Mouse (Mus musculus) lung, adult 2 months (tissue): ENCODE results near the gene Phf3. TPM values are rescaled to one million over a fixed set of nuclear protein-coding genes. Genes with fewer than 3 reads are reported as not detected.

Experiments used
- DNase-seq: peaks from one replicate; pipeline ENCODE4 v3.0.0; 2022
- H3K4me1 ChIP-seq: fragments of 200-500 bp; 2 replicates; pipeline ENCODE4 v1.6.1; 2011; ENCODE audit warnings: low read length; ENCODE audit not compliant: control insufficient read depth, insufficient read depth
- H3K4me3 ChIP-seq: fragments of 200-500 bp; replicated peaks from 2 replicates; pipeline ENCODE3; 2011; ENCODE audit warnings: low read depth, mild to moderate bottlenecking, control low read depth, low read length; ENCODE audit errors: extremely low read depth
- CTCF ChIP-seq: fragments of 200-500 bp; IDR thresholded peaks from 2 replicates; pipeline ENCODE4 v1.5.1; 2011; ENCODE audit warnings: mild to moderate bottlenecking, low read length, control low read depth; ENCODE audit not compliant: insufficient read depth
- POLR2A ChIP-seq: fragments of 200-500 bp; IDR thresholded peaks from 2 replicates; pipeline ENCODE4 v1.6.1; 2011; ENCODE audit warnings: low read depth, mild to moderate bottlenecking, control low read depth, low read length, borderline replicate concordance; ENCODE audit errors: extremely low read depth
- WGBS: fragments of 180-500 bp; shearing (Covaris S2); methylation state at CpG from one replicate; pipeline ENCODE4 v1.1.7; 2018; 5-methylcytosine and 5-hydroxymethylcytosine counted together
- polyA plus RNA-seq: library from polyadenylated mRNA; depleted of rRNA; stranded (reverse); fragments of >200 nt; gene quantifications from 2 replicates; pipeline ENCODE4 v1.2.3, GENCODE M21; 2012

Gene Phf3
- polyA plus RNA-seq, 1 experiment: 22.6 TPM

DNA sequence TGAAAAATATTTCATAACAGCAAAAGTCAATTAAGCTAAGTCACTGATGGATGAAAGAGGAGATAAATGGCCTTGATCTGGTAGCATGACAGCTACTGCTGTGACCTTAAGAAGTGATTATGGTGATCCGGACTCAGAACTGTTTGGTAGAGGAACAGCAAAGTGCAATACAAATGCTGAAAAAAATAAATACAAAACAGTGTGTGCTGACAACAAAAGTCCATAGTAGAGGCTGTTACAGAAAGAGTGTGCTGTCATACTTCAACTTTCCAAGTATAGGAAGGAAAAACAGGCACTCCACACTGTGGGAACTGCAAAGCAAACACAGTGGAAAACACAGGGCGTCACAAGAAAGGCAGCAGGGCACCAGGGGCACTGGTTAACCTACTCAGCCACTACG is 34.1 kb downstream of the Phf3 start:
- no peak for TF ChIP-seq POLR2A
- no peak for TF ChIP-seq CTCF
- DNase-seq: no peak
- WGBS: 60% methylated on average over 3 of the region's 3 CpGs
- Histone ChIP-seq H3K4me3 (no peak overlapping the region), H3K4me1 (peaks cover 3% of the 10 kb centered on the region; the same call in 1 of the 2 replicates)

DNA sequence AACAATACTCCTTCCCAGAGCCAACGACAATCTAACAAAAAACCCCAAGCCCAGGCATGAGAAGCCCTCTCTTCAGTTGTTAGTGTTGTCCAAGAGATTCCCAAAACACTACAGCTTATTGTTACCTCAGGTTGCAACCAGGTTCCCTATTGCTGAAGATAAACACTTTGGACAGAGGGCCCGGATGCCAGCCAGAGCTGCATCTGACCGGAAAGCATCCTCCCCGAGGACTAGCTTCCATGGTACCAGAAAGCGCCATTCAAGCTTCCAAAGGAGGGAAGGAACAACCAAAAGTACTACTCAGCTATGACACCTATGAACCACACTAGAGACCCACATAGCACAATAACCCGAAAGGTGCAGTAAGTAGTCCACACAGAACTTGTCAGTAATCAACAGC is 38.2 kb downstream of the Phf3 start:
- DNase-seq: no peak
- Histone ChIP-seq H3K4me3 (no peak overlapping the region), H3K4me1 (peaks cover 3% of the 10 kb centered on the region; the same call in 1 of the 2 replicates)
- no peak for TF ChIP-seq POLR2A
- no peak for TF ChIP-seq CTCF
- 90% methylated on average over 6 of the region's 6 CpGs for WGBS

DNA sequence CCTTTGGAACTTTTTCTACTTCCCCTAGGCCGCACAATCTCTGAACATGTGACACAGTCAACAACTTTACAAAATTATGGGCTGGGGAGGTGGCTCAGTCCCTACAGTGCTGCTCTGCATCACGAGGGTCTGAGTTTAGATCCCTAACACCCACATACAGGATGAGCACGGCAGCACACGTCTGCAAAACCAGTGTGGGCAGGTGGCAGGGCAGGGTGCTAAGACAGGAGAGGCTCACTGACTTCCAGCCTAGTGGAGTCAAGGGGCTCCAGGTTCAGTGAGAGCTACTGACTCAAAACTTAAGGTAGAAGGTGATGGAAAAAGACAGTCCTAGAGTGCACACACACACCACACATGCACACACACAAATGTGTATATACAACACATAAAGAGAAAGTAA is 40.9 kb downstream of the Phf3 start:
- no peaks in the 10 kb centered on the region for H3K4me1 ChIP-seq
- TF ChIP-seq POLR2A: no peak
- no peak for TF ChIP-seq CTCF
- 68% methylated on average over 4 of the region's 4 CpGs for WGBS
- DNase-seq: no peak
- H3K4me3 ChIP-seq: no peak overlapping the region

DNA sequence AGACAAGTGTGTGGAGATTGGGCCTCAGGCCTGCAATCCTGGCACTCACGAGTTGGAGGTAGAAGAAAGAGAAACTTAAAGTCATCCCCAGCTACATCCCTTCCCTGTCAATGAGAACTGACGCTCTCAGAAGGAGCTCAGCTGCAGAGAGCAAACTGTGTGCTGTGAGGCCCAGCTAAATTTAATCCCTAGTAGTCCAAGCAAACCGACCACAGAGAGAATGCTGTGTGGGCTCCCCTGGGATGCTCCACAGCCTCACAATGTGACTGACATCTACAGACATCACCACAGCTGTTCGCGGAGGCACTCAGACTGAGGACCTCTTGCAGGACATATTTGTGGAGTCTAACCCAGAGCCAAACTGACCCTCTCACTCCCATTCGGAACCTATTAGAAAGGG is 54.3 kb downstream of the Phf3 start:
- no peak overlapping the region for H3K4me3 ChIP-seq
- DNase-seq: no peak
- TF ChIP-seq POLR2A (no peak), CTCF (no peak)
- H3K4me1 ChIP-seq: no peaks in the 10 kb centered on the region
- WGBS: 87% methylated on average over 6 of the region's 6 CpGs

DNA sequence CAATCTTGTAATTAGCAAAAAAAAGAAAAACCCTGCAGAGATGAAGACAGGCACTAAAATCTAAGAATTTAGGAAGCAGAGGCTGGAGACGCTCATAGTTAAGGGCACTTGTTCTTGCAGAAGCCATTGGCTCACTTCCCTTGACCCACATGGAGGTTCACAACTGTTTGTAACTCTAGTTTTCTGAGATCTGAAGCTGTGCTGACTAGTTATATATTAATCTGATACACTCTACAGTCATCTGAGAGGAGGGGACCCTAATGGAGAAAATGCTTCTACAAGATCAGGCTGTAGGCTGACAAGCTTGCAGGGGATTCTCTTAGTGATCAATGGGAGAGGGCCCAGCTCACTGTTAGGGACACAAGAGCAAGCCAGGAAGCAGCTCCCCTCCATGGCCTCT is 58.1 kb downstream of the Phf3 start:
- DNase-seq: no peak

DNA sequence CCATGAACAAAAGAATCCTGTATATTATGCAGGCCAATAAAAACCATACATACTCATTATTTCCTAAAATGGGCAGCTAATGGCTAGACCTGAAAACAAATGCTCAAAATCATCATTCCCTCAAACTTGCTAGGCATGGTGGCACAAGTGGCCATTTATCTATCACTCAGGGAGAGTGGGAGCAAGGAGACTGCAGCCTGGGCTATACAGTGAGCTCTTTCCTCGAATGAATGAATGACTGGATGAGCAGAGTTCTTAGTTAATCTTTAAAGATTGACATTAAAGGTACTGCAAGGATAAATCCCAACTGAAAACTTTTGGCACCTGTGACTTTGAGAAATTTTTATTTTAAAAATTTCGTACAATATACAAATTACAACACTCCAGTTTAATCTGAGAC is 58.7 kb downstream of the Phf3 start:
- 92% methylated on average over 2 of the region's 2 CpGs for WGBS

More for the DNA sequence above, 58.1 kb downstream of the Phf3 start:
- TF ChIP-seq POLR2A (no peak), CTCF (no peak)
- Histone ChIP-seq H3K4me1 (no peaks in the 10 kb centered on the region), H3K4me3 (no peak overlapping the region)
- WGBS: 73% methylated on average over 1 of the region's 1 CpGs

DNA sequence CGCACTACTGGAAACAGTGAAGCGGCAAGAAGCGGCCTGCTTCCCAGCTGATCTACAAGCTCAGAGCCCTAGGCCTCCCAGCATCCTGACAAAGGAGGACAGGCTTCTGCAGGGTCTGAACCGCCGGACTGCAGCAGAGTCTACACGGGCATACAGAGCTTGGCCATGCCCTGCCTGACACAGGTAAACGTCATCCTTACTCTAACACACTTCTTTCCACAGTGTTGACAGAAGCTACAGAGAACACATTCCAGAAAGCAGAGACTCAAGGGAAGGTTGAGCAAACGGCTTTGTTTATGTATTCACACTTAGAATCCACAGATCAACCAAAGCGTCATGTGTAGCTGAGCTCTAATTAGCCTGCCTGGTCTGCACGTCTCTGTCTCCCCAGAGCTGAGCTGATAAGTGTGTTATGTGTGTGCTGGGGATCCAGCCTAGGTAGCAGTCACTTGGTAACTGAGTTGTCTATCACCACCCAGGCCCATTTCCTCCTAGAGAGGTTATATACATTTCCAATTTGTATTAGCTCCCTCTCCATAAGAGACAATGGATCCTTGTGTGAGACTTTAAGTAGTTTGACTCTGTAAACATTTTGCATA is 65.5 kb downstream of the Phf3 start:
- no peak for TF ChIP-seq POLR2A
- no peak for TF ChIP-seq CTCF
- H3K4me3 ChIP-seq: no peak overlapping the region
- DNase-seq: no peak
- 65% methylated on average over 10 of the region's 10 CpGs for WGBS
- H3K4me1 ChIP-seq: no peaks in the 10 kb centered on the region

More for the DNA sequence above, 58.7 kb downstream of the Phf3 start:
- no peak for DNase-seq
- TF ChIP-seq CTCF: no peak
- TF ChIP-seq POLR2A: no peak
- H3K4me3 ChIP-seq: no peak overlapping the region
- H3K4me1 ChIP-seq: no peaks in the 10 kb centered on the region

DNA sequence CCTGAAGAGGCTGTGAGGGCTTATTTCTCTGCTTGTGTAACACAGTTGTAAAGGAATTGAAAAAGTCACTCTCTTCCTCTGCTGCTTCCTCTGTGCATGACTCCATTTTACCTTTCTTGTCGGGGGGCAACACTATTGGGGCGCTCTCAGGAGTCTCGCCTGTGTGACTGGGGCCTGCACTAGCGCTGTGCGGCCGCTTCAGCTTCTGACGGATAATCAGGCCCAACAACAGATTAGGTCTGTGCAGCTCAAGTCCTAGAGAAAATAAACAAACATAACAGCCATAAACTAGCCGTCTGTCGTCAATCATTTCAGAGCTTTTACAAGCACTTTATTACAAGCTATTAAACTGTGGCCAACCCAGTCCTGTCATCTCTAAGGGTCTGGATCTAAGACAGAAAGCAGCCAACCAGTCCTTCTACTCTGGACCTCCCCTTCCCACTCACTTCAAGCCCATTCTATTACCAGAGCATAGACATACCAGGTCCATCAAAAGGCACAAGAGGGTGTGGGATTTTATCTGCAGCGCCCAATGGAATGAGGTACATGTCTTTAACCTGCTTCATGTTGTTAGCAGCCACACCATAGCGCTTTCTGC is 67.9 kb downstream of the Phf3 start:
- DNase-seq: no peak
- no peak for TF ChIP-seq POLR2A
- TF ChIP-seq CTCF: no peak
- H3K4me3 ChIP-seq: no peak overlapping the region
- no peaks in the 10 kb centered on the region for H3K4me1 ChIP-seq
- WGBS: 86% methylated on average over 11 of the region's 11 CpGs

DNA sequence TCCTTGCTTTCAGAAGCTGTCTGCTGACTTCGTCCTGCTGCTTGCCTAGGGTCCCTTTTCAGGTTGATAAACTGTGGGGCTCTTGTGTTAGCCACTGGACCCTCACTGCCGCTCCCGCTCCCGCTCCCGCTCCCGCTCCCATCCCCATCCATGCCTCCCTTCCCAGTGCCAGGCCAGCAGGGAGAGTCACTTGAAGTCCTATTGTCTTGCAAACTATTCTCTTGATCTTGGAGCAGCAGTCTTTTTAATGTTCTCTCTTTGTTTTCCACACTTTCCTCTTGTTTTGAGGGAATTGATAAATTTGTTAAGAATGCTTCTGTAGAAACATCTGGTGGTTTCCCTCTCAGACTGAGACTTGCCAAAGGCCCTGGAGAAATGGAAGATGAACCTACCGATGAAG is 68.8 kb downstream of the Phf3 start:
- Histone ChIP-seq H3K4me3 (no peak overlapping the region), H3K4me1 (no peaks in the 10 kb centered on the region)
- DNase-seq: no peak
- no peak for TF ChIP-seq POLR2A
- TF ChIP-seq CTCF: no peak
- 97% methylated on average over 7 of the region's 7 CpGs for WGBS

DNA sequence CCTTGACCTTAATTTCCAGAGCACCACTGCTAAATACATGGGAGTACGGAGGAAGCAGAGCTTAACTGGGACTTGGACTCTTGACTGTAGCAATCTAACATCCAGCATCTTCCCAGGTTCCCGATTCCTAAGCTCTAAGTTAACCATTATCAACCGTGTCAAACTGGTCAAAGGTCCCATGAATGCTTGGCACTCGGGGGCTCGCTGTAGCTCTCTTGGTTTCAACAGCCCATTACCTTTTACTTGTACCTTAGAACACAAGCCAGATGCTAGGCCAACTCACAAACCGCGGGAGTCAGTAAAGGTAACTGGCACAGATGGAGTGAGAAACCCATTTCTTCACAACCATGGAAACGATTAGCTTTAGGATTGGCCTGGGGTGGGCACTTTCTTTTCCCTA is 71.8 kb downstream of the Phf3 start:
- WGBS: 93% methylated on average over 8 of the region's 8 CpGs
- no peak for TF ChIP-seq CTCF
- no peak for TF ChIP-seq POLR2A

More for the DNA sequence above, 71.8 kb downstream of the Phf3 start:
- Histone ChIP-seq H3K4me3 (no peak overlapping the region), H3K4me1 (no peaks in the 10 kb centered on the region)
- DNase-seq: no peak
